Mouse (Mus musculus): ENCODE data around the gene Gab2.
A peak's percentile ranks its signal among the peaks of the same experiment; 100 is the strongest.

Gab2 gene

DNA sequence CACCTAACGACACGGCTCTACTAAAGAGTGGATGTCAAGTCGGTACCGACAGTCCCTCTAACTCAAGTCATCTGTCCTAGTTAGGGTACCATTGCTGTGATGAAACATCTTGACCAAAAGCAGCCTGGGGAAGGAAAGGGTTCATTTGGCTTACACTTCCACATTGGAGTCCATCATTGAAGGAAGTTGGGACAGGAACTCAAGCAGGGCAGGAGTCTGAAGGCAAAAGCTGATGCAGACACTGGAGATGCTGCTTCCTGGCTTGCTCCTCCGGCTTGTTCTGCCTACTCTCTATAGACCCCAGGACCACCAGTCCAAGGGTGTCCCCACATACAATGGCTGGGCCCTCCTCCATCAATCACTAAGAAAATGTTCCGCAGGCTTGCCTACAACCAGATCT lies 234.3 kb downstream of the Gab2 start:
- DNase-seq (ENCODE audit: low spot score in 2 of 2) = no peak

- DNase-seq (ENCODE audit: low spot score in 2 of 2) = no peak
These were observed 236.3 kb downstream of the Gab2 start for GRCm38 (mm10) chr7:97317706-97318105.

- DNase-seq (ENCODE audit: low spot score in 2 of 2) = no peak
These were observed 243.0 kb downstream of the Gab2 start for GRCm38 (mm10) chr7:97324342-97324741.

DNA sequence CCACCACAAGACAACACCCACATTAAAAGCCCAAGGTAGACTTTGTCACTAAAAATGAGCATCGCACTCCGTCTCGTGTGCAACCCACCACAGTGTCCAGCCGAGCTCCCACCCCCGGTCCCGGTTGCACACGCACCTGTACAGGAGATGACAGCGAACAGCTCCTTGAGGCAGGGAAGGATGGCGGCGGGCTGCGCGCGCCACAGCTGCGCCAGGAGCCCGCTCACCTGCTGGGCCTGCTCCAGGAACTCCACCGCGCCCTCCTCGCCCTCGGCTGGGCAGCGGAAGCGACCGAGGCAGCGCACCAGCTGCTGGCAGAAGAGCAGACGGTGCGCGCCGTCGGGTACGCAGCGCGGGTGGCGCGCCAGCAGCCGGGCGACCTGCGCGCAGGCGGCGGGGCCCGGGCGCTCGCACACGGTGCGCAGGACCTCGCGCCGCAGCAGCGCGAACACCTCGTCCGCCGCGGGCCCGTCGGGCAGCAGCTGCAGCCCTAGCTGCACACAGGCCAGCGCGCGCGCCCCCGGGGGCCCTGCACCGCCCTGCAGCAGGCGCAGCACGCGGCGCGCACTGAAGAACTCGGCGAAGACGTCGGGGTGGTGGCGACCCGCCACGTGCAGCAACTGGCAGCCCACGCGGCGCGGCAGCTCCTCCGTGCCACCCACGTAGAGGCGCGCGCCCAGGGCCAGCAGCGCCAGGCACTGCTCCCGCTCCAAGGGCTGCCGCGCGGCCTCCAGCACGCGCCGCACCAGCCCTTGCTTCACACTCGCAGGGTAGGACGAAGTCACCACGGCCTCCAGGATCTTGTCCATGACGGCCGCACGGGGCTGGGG lies 244.0 kb downstream of the Gab2 start:
- no peak for DNase-seq (ENCODE audit: low spot score in 2 of 2)

DNA sequence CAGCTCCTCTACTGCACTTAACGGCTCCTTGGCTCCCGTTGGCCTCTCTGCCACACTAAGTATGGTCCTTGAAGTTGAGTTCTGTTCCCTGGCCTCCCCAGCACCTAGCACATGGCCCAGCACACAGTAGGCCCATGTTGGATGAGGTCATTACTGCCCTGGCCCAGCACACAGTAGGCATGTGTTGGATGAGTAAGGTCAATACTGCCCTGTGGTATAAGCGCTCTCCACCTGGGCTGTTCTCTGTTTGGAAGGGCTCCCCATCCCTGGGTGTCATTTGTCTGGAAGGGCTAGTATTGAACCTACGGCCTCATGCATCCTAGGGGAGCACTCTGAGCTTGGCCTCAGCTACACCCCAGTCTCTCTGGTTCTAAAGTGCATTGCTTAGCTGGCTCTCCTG lies 246.0 kb downstream of the Gab2 start:
- DNase-seq (ENCODE audit: low spot score in 2 of 2) = no peak

DNA sequence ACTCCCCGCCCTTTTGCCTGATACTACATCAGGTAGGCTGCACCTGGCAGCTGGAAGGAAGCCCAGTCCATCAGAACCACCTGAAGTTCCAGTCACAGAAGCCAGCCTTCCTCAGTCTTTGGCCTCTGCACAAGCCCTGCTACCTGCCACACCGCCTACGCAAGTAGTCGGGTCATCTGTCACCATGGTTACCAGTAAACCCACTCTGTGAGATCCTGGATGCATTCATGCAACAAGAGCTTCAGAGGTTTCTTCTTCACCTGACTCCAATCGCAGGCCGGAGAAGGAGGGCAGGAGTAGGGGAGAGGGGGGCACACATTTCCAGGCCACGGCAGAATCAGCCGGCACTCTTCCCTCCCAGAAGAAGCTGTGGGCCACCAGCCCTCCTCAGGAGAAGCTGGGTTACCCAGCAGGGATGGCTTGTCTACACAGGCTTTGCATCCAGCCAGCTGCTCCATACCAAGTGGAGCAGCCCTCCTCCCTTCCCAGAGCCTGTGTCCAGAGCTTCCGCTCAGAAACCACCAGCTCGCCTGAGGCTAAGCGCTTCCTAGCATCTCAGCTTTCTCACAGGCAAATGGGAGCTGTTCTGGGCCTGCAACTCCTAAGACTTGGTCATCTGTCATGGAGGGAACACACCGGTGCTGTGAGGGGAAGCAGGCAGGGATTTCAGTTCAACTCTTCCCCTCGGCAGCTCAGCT lies 247.7 kb downstream of the Gab2 start:
- DNase-seq (ENCODE audit: low spot score in 2 of 2) = no peak

DNA sequence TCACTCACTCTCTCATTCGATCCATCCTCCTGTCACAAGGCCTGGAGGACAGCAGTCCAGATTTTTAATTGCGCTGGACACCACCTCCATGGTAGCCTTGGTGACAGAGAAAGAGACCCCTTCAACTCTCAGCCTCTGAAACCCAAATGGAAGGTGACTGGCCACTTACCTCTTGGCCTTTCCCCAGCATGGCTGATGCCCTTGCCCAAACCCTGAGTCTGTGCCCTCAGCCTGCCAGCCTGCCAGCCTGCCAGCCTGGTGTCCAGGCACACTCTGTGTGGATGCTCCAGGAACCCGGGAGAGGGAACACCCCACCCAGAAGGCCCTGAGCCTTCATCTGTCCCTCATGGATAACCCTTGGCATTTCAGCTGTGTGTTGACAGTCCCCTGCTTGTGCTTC lies 248.3 kb downstream of the Gab2 start:
- no peak for DNase-seq (ENCODE audit: low spot score in 2 of 2)

DNA sequence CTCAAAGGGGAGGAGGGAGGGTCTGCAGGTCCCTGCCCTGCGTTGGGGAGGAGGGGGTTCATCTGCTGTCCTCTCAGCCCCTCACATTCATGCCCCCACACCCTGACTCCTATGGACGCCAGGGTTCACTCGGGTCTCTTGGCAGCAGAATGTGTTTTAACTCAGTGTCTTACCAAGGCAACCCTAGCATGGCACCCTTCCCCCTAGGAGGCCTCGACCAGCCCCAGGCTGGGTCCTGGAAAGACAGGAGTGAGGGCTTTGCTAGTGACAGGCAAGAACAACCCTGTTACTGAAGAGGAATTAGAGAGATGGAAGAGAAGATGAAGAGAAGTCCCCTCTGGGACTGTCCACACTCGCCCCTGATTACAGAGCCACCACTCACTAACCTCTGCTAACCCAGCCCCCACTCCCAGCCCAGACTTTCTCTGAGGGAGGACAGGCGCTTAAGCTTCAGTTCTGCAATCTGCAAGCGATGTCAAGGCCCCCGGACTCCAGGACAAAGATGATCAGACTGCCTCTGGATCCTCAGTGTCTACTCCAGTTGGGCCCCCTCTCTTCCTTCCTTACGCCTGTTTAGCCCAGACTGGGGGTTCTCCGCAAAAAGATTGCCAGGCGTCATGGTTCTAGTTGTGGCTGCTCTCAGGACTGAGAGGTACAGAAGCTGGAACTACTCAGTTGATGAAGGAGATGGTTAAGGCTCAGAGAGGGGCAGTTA lies 249.7 kb downstream of the Gab2 start:
- no peak for DNase-seq (ENCODE audit: low spot score in 2 of 2)

- DNase-seq (ENCODE audit: low spot score in 2 of 2) = peak; percentile 81 to 90
These were observed 250.6 kb downstream of the Gab2 start, which contains the start of the genes Usp35 and Kctd21 for GRCm38 (mm10) chr7:97331726-97332666. Gene Usp35, minus strand, starts transcription at chr7:97332020. Gene Kctd21, plus strand, starts transcription at chr7:97332327.

DNA sequence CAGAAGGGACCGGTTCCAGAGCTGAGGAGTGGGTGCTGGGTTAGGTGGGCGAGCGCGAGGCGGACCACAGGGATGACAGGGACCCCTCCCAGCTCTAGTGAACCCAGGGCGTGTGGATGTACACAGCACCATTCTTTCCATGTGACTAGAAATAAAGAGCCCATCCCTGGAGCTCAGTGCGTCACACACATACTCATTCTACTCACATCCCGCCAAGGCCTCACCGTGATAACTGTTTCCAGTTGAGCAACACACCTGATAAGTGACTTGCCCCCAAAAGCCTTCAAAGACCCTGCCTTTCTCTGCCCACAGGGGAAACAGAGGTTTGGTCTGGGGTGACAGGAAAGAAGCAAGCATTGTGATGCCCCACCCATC lies 251.3 kb downstream of the Gab2 start:
- DNase-seq (ENCODE audit: low spot score in 2 of 2) = no peak

DNA sequence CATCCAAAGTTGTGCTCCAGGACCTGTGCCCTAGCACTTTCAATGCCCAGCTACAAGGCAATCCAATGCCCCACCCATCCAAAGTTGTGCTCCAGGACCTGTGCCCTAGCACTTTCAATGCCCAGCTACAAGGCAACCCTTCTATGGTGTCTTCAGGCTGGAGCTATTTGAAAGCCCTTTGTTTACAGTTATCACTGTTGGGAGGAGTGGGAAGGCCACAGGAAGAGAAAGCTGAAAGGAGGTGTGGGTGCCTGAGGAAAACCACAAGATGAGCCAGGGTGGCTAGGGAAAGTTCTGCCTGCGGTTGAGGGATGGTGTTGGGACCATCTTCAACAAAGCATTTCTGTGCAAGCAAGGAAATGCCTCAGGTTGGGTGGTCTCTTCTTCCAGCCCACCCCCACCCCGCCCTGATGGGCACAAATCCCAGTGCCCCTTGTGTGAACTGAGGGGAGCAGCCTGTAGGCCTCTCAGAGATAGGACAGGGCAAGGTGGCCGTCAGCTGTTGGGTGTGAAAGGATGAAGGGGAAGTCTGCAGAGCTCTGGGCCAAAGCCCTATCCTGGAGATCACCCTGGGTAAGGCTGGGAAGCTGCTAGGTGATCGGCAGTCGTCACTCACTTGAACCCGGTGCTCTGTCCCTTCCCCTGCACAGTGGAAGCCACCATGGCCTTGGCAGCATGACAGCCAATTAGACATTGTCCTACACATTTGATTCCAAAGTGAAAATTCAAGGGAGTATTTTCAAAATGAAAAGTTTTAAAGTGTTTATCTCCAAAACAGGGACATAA lies 251.9 kb downstream of the Gab2 start:
- DNase-seq (ENCODE audit: low spot score in 2 of 2) = no peak

GRCm38 (mm10) chr7:97334406-97334805 lies 253.0 kb downstream of the Gab2 start:
- no peak for DNase-seq (ENCODE audit: low spot score in 2 of 2)

GRCm38 (mm10) chr7:97336678-97337077 lies 255.3 kb downstream of the Gab2 start:
- no peak for DNase-seq (ENCODE audit: low spot score in 2 of 2)

- no peak for DNase-seq (ENCODE audit: low spot score in 2 of 2)
These were observed 257.2 kb downstream of the Gab2 start for GRCm38 (mm10) chr7:97338593-97338992.

- no peak for DNase-seq (ENCODE audit: low spot score in 2 of 2)
These were observed 258.2 kb downstream of the Gab2 start for GRCm38 (mm10) chr7:97339623-97340022.

DNA sequence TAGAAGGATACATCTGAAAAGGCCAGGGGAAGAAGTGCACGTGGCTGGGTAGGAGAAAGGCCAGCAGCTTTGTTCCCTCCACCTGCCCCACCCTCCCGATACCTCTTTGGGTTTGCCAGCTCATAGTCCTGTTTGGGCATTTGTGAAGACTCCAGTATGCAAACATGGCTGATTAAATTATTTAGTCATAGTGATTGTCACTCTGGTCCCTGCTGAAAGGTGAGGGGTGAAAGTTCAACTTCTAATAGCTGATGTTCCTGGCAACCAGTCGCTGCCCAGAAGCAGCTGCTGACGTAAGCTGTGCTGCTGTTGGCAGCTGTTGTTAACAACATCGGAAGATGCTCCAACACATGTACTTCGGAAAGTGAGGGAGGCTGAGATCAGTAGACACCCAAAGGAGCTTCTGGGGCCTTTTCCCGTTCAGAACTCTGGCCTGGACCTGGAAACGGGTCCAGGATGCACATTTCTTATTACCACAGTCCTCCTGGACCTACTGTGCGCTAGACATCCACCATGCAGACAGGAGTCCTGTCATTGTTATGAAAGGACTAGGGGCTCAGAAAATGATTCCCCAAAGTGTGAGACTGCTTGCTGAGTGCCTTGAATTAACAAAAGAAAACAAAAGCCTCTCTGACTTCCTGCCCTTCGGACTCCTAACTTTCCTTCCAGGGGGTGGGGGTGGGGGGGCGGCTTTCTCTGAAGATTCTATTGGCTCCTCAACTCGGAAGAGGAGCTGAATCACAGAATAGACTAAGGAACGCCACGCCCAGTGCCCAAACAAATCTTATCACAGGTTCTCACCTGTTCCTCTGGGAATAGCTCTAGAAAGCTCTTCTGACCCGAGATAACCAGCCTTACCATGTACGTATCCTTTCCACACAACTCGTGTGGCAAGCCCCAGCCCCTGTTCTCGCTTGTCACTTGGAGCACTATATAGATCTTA lies 259.8 kb downstream of the Gab2 start:
- no peak for DNase-seq (ENCODE audit: low spot score in 2 of 2)

GRCm38 (mm10) chr7:97342961-97343360 lies 261.6 kb downstream of the Gab2 start:
- no peak for DNase-seq (ENCODE audit: low spot score in 2 of 2)

DNA sequence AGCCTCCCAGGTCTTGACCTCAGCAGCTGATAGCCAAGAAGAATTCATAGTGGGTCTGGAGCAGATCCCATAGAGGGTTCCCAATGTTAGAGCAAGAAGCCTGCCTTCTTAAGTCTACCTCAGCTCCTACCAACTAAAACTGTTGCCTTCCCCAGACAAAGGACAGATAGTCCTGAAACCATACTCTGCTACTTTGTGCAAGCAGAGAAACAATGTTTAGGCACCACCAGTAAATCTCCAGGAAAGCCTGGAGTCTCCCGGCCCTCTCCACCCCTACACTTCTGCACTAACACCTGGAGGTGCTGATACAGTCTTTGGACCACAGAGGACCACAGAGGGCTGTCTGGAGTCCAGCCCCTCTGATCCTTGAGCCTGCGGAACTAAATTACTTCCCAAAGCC lies 263.3 kb downstream of the Gab2 start:
- DNase-seq (ENCODE audit: low spot score in 2 of 2) = no peak

- DNase-seq (ENCODE audit: low spot score in 2 of 2) = no peak
These were observed 264.0 kb downstream of the Gab2 start for GRCm38 (mm10) chr7:97345229-97345871.
